8 mouse cellular contexts compared by ENCODE assay signal in genomic region chr7:63211641-63212083, GRCm38 (mm10). TPM values are rescaled to one million over a fixed set of nuclear protein-coding genes. Genes with fewer than 3 reads are reported as not detected.
DNase-seq lines count a peak whose midpoint lies in the region; ATAC-seq and TF ChIP-seq lines count a peak whose summit lies in the region.

No protein-coding gene starts in this region.

- H3K4me3 ChIP-seq in cerebellum, adult 2 months (replicated peaks; ENCODE audit: insufficient read depth, low read depth, low read length), result peak overlapping the region; percentile 55
- H3K4me3 ChIP-seq in megakaryocyte, embryonic 14.5 days (replicated peaks), result peak overlapping the region; percentile 88
- H3K4me3 ChIP-seq in hindbrain, embryonic 13.5 days, result peak overlapping the region; percentile 77
- H3K4me3 ChIP-seq in midbrain, embryonic 14.5 days (replicated peaks; ENCODE audit: low read depth, low read length), result peak overlapping the region; percentile 74

- no peak overlapping the region for H3K27ac ChIP-seq in cerebellum, adult 2 months (ENCODE audit: insufficient read depth, low read length)
- no peak overlapping the region for H3K27ac ChIP-seq in hindbrain, embryonic 13.5 days
- H3K27ac ChIP-seq in midbrain, embryonic 14.5 days (replicated peaks; ENCODE audit: low read depth, low read length), result peak overlapping the region; percentile 74; the same call in 1 of the 2 replicates

- no peak for TF ChIP-seq POLR2A in cerebellum, adult 2 months (IDR thresholded peaks at IDR 0.05; ENCODE audit: borderline replicate concordance, insufficient read depth, low read length)

- WGBS in cerebellum, adult 2 months, result 3% methylated on average over 13 of the region's 13 CpGs
- under 1% methylated on average over 13 of the region's 13 CpGs for WGBS in hindbrain, embryonic 13.5 days
- under 1% methylated on average over 13 of the region's 13 CpGs for WGBS in midbrain, embryonic 14.5 days

- no peak for ATAC-seq in megakaryocyte, adult 5-6 weeks (ENCODE audit: poor library complexity, severe bottlenecking)
- peak; percentile 4; the same call in 1 of the 2 replicates for ATAC-seq in hindbrain, embryonic 13.5 days (ENCODE audit: low FRiP score)
- no peak for ATAC-seq in midbrain, embryonic 14.5 days (ENCODE audit: low FRiP score, low TSS enrichment)

- no peak for TF ChIP-seq CTCF in cerebellum, adult 2 months (IDR thresholded peaks at IDR 0.05; ENCODE audit: borderline replicate concordance, insufficient read depth, low read depth, low read length)

- no peaks in the 10 kb centered on the region for H3K36me3 ChIP-seq in megakaryocyte, embryonic 14.5 days (replicated peaks; ENCODE audit: low read length)
- no peaks in the 10 kb centered on the region for H3K36me3 ChIP-seq in hindbrain, embryonic 13.5 days
- H3K36me3 ChIP-seq in midbrain, embryonic 14.5 days (ENCODE audit: control insufficient read depth, insufficient read depth, low read length), result no peaks in the 10 kb centered on the region

- H3K4me1 ChIP-seq in cerebellum, adult 2 months (ENCODE audit: control insufficient read depth, insufficient read depth, low read length), result no peaks in the 10 kb centered on the region
- H3K4me1 ChIP-seq in megakaryocyte, embryonic 14.5 days, result peaks cover 9% of the 10 kb centered on the region
- H3K4me1 ChIP-seq in hindbrain, embryonic 13.5 days (replicated peaks), result peaks cover 9% of the 10 kb centered on the region
- H3K4me1 ChIP-seq in midbrain, embryonic 14.5 days (ENCODE audit: control insufficient read depth, insufficient read depth, low read length), result peaks cover 12% of the 10 kb centered on the region

- no peaks in the 10 kb centered on the region for H3K9me3 ChIP-seq in megakaryocyte, embryonic 14.5 days
- H3K9me3 ChIP-seq in hindbrain, embryonic 13.5 days, result no peaks in the 10 kb centered on the region
- no peaks in the 10 kb centered on the region for H3K9me3 ChIP-seq in midbrain, embryonic 14.5 days (ENCODE audit: control insufficient read depth, low read length)

- H3K27me3 ChIP-seq in cerebellum, adult 2 months (ENCODE audit: control insufficient read depth, insufficient read depth, low read length), result no peaks in the 10 kb centered on the region
- peaks cover 29% of the 10 kb centered on the region for H3K27me3 ChIP-seq in megakaryocyte, embryonic 14.5 days (replicated peaks)
- H3K27me3 ChIP-seq in hindbrain, embryonic 13.5 days, result no peaks in the 10 kb centered on the region
- no peaks in the 10 kb centered on the region for H3K27me3 ChIP-seq in midbrain, embryonic 14.5 days (ENCODE audit: control insufficient read depth, insufficient read depth, low read length)

- peak in 1 of 2 experiments; percentile 58 for DNase-seq in cerebellum, adult 2 months
- DNase-seq in cerebellum, adult 9-11 months, result no peak
- no peak for DNase-seq in midbrain, embryonic 14.5 days
- no peak for DNase-seq in embryo, embryonic 11 days
- DNase-seq in c-Kit-positive CD71-positive TER-119-positive erythroid progenitor cells, embryonic 14.5 days (ENCODE audit: low spot score), result no peak

- peak overlapping the region; percentile 76 for H3K4me2 ChIP-seq in hindbrain, embryonic 13.5 days
- peak overlapping the region; percentile 88 for H3K4me2 ChIP-seq in midbrain, embryonic 14.5 days (ENCODE audit: low read length)

- peak overlapping the region; percentile 84 for H3K9ac ChIP-seq in hindbrain, embryonic 13.5 days
- peak overlapping the region; percentile 76 for H3K9ac ChIP-seq in midbrain, embryonic 14.5 days (replicated peaks; ENCODE audit: low read length)

RNA-seq across cellular contexts. Expression of gene Chrna7, which starts 0.7 kb away (rescaled TPM):
- polyA plus RNA-seq in cerebellum, adult 2 months (2012; rRNA removed), result 7.4 and 8.0 TPM in 2 replicates
- not detected in 2 replicates for polyA plus RNA-seq in megakaryocyte, embryonic 14.5 days (2012; ENCODE audit: insufficient read depth, low replicate concordance)
- total RNA-seq in megakaryocyte, adult 5-6 weeks (2015), result not detected in 2 replicates
- not detected in 2 replicates for total RNA-seq in megakaryocyte, adult 5-6 weeks (2017)
- 7.1 and 7.9 TPM in 2 replicates for polyA plus RNA-seq in hindbrain, embryonic 13.5 days (2015; fragmentation: Nextera tagmentation; extraction: Ambion mirVana)
- 4.4 and 4.9 TPM in 2 replicates for polyA plus RNA-seq in midbrain, embryonic 14.5 days (2014; fragmentation: Nextera tagmentation; extraction: Ambion mirVana)
